Mouse (Mus musculus): ENCODE data around the gene Csrp2. TPM values are rescaled to one million over a fixed set of nuclear protein-coding genes. Genes with fewer than 3 reads are reported as not detected.

Csrp2 gene
- polyA plus RNA-seq, 1 experiment from 2014 or later = 192 TPM

DNA sequence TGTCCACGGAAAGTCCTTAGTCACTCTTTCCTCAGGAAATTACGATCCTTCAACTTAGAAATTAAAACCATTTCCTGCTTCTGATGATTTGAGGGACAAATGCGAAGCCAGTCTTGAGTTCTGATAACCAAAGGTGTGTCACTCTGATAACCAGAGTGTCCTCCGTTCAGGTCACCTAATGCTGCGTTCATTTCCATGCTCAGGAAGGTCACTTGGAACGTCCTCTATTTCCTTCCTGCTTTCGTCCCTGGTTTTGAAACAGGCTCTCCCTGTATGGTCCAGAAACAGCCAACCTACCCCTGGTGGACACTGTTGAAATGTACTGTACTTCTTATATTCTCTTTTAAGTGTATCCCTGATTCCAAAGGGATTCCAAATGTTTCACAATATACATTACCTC is 16.1 kb downstream of the Csrp2 start:
- Histone ChIP-seq H3K9ac (replicated peaks; ENCODE audit: low read depth, low read length) (no peak overlapping the region), H3K4me1 (ENCODE audit: control insufficient read depth, insufficient read depth, low read length) (no peaks in the 10 kb centered on the region), H3K27ac (ENCODE audit: low read length) (no peak overlapping the region), H3K9me3 (ENCODE audit: control insufficient read depth, low read depth, low read length) (no peaks in the 10 kb centered on the region), H3K4me2 (replicated peaks; ENCODE audit: low read depth, low read length) (no peak overlapping the region), H3K27me3 (ENCODE audit: control insufficient read depth, insufficient read depth, low read length) (no peaks in the 10 kb centered on the region), H3K4me3 (ENCODE audit: low read depth, low read length) (no peak overlapping the region), H3K36me3 (ENCODE audit: control insufficient read depth, insufficient read depth, low read length) (peaks cover 14% of the 10 kb centered on the region; the same call in 1 of the 2 replicates)
- no peak for ATAC-seq (ENCODE audit: insufficient number of reproducible peaks, insufficient read depth, low FRiP score, low read depth)
- 76% methylated on average over 7 of the region's 7 CpGs for WGBS

DNA sequence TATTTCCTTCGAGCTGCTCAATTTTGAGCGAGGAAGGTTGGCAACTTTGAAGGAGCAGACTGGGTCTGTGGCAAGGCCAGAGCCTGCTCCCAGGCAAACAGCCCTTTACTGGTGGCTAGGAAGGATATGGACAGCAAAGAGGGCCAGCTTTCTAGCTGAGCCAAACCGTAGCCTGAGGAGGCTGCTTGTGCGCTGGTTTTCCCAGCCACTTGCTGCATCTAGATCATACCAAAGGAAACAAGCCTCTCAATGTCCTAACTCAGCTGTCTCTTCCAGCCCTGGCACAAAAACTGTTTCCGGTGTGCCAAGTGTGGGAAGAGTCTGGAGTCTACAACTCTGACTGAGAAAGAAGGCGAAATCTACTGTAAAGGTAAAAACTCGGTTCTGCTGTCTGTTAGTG is 18.8 kb downstream of the Csrp2 start:
- 94% methylated on average over 7 of the region's 7 CpGs for WGBS
- H3K36me3 ChIP-seq (ENCODE audit: control insufficient read depth, insufficient read depth, low read length) = peaks cover 28% of the 10 kb centered on the region; the same call in 1 of the 2 replicates

DNA sequence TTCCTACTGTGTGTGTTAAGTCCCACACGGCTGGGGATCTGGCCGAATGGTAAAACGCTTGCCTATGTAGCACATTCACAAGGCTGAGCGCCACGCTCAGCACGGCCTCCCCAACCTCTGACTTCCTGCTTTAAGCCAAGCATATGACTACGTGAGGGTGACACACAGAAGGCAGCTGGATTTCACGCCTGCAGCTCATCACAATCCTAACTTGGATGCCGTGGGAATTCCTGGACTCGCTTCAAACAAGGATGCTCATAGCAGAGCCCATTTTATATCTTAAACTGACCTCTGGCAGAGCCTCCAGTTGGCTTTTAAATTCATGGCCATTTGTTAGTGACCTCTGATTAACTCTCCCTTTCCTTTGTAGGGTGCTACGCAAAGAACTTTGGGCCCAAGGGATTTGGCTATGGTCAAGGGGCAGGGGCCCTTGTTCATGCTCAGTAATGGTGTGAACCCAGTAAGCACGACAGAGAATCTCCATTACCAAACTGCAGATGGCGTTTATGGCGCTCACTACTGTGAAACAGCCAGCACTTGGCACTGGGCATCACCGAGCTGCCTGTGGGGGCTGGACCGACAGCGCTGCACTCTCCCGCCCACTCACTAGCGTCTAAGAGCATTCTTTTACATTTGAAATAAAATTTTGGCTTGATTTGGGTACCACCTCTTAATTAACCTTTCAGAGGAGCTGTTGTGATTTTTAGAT is 19.4 kb downstream of the Csrp2 start:
- no peak overlapping the region for H3K4me3 ChIP-seq (ENCODE audit: low read depth, low read length)
- no peak overlapping the region for H3K4me2 ChIP-seq (replicated peaks; ENCODE audit: low read depth, low read length)
- no peak overlapping the region for H3K27ac ChIP-seq (ENCODE audit: low read length)
- H3K9me3 ChIP-seq (ENCODE audit: control insufficient read depth, low read depth, low read length) = no peaks in the 10 kb centered on the region
- WGBS = 83% methylated on average over 19 of the region's 19 CpGs
- peaks cover 32% of the 10 kb centered on the region for H3K36me3 ChIP-seq (ENCODE audit: control insufficient read depth, insufficient read depth, low read length)
- no peak for ATAC-seq (ENCODE audit: insufficient number of reproducible peaks, insufficient read depth, low FRiP score, low read depth)
- no peaks in the 10 kb centered on the region for H3K4me1 ChIP-seq (ENCODE audit: control insufficient read depth, insufficient read depth, low read length)
- H3K9ac ChIP-seq (replicated peaks; ENCODE audit: low read depth, low read length) = no peak overlapping the region
- no peaks in the 10 kb centered on the region for H3K27me3 ChIP-seq (ENCODE audit: control insufficient read depth, insufficient read depth, low read length)

More for the DNA sequence above, 18.8 kb downstream of the Csrp2 start:
- no peak for ATAC-seq (ENCODE audit: insufficient number of reproducible peaks, insufficient read depth, low FRiP score, low read depth)
- Histone ChIP-seq H3K4me1 (ENCODE audit: control insufficient read depth, insufficient read depth, low read length) (no peaks in the 10 kb centered on the region), H3K9ac (replicated peaks; ENCODE audit: low read depth, low read length) (no peak overlapping the region), H3K27me3 (ENCODE audit: control insufficient read depth, insufficient read depth, low read length) (no peaks in the 10 kb centered on the region), H3K9me3 (ENCODE audit: control insufficient read depth, low read depth, low read length) (no peaks in the 10 kb centered on the region), H3K4me2 (replicated peaks; ENCODE audit: low read depth, low read length) (no peak overlapping the region), H3K4me3 (ENCODE audit: low read depth, low read length) (no peak overlapping the region), H3K27ac (ENCODE audit: low read length) (no peak overlapping the region)

DNA sequence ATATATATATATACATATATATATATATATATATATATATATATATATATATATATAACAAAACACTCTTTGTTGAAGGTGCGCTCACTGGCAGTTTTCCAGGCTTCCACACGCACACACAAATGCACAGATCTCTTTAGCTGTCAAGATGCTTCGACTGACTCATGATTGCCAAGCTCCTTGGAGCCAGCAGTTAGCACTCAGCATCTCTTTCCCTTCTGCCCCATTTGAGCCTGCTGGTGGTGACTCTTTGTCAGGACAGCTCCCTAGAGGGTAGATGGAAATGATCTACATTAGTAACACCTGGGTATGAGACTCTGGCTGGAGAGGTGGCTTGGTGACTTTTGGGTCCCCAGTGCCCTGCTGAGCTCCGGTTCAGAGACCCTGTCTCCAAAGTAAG is 20.1 kb downstream of the Csrp2 start:
- no peak overlapping the region for H3K4me2 ChIP-seq (replicated peaks; ENCODE audit: low read depth, low read length)
- peaks cover 32% of the 10 kb centered on the region for H3K36me3 ChIP-seq (ENCODE audit: control insufficient read depth, insufficient read depth, low read length)
- H3K9me3 ChIP-seq (ENCODE audit: control insufficient read depth, low read depth, low read length) = no peaks in the 10 kb centered on the region
- no peak overlapping the region for H3K27ac ChIP-seq (ENCODE audit: low read length)
- WGBS = 74% methylated on average over 4 of the region's 4 CpGs
- H3K4me1 ChIP-seq (ENCODE audit: control insufficient read depth, insufficient read depth, low read length) = no peaks in the 10 kb centered on the region
- no peak overlapping the region for H3K9ac ChIP-seq (replicated peaks; ENCODE audit: low read depth, low read length)
- H3K27me3 ChIP-seq (ENCODE audit: control insufficient read depth, insufficient read depth, low read length) = no peaks in the 10 kb centered on the region
- H3K4me3 ChIP-seq (ENCODE audit: low read depth, low read length) = no peak overlapping the region
- ATAC-seq (ENCODE audit: insufficient number of reproducible peaks, insufficient read depth, low FRiP score, low read depth) = no peak

DNA sequence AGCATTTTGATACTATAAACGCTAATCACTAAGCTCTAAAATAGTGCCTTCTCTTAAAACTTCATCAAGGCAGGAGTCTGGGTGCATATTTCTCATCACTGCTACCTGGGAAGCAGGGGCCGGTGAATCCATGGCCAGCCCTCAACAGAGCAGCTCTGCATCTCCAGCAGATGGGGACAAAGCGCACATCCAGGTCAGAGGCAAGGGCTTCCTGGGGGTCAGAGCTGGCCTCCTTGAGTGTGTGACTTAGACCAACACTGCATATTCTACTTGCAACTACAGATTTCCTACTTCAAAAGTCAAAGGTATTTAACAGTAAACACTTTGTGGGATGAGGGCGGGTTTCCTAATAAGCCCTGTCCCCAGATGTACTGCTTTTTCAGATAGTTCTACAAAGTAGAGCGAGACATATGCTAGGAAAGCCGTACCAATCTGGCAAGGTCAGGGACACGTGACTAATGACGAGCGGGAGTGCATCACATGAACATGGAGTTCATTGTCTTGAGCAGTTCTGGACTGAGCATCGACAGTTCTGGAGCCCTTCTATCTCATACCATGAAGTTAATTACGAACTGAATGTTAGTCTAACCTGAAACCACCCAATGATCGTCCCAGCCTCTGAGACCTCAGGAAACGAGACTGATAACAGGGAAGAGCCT is 21.3 kb downstream of the Csrp2 start:
- no peak for ATAC-seq (ENCODE audit: insufficient number of reproducible peaks, insufficient read depth, low FRiP score, low read depth)
- 84% methylated on average over 13 of the region's 13 CpGs for WGBS
- Histone ChIP-seq H3K9me3 (ENCODE audit: control insufficient read depth, low read depth, low read length) (no peaks in the 10 kb centered on the region), H3K4me3 (ENCODE audit: low read depth, low read length) (no peak overlapping the region), H3K27me3 (ENCODE audit: control insufficient read depth, insufficient read depth, low read length) (no peaks in the 10 kb centered on the region), H3K4me2 (replicated peaks; ENCODE audit: low read depth, low read length) (no peak overlapping the region), H3K9ac (replicated peaks; ENCODE audit: low read depth, low read length) (no peak overlapping the region), H3K27ac (ENCODE audit: low read length) (no peak overlapping the region), H3K36me3 (ENCODE audit: control insufficient read depth, insufficient read depth, low read length) (peaks cover 32% of the 10 kb centered on the region), H3K4me1 (ENCODE audit: control insufficient read depth, insufficient read depth, low read length) (no peaks in the 10 kb centered on the region)

DNA sequence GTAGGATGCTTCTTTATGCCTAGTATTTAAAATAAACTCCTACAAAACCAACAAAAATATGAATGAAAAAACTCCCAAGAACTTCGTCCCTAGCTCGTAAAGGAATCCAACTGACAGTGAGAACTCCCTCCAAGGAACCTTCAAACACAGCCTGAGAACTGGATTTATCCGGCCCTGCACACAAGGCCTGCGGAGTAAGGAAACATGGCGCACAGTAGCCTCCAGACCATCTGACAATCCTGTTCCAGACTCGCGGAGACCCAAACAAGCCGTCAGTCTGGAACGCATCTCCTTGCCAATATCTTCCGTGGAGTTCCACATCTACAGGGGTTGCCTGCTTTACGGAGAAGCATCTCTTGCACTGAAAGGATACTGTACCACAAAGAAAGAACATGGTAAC is 22.4 kb downstream of the Csrp2 start:
- Histone ChIP-seq H3K36me3 (ENCODE audit: control insufficient read depth, insufficient read depth, low read length) (peaks cover 37% of the 10 kb centered on the region), H3K9ac (replicated peaks; ENCODE audit: low read depth, low read length) (no peak overlapping the region), H3K27me3 (ENCODE audit: control insufficient read depth, insufficient read depth, low read length) (no peaks in the 10 kb centered on the region), H3K4me2 (replicated peaks; ENCODE audit: low read depth, low read length) (no peak overlapping the region), H3K9me3 (ENCODE audit: control insufficient read depth, low read depth, low read length) (no peaks in the 10 kb centered on the region), H3K27ac (ENCODE audit: low read length) (no peak overlapping the region), H3K4me1 (ENCODE audit: control insufficient read depth, insufficient read depth, low read length) (no peaks in the 10 kb centered on the region), H3K4me3 (ENCODE audit: low read depth, low read length) (no peak overlapping the region)
- WGBS = 93% methylated on average over 11 of the region's 11 CpGs
- ATAC-seq (ENCODE audit: insufficient number of reproducible peaks, insufficient read depth, low FRiP score, low read depth) = no peak

DNA sequence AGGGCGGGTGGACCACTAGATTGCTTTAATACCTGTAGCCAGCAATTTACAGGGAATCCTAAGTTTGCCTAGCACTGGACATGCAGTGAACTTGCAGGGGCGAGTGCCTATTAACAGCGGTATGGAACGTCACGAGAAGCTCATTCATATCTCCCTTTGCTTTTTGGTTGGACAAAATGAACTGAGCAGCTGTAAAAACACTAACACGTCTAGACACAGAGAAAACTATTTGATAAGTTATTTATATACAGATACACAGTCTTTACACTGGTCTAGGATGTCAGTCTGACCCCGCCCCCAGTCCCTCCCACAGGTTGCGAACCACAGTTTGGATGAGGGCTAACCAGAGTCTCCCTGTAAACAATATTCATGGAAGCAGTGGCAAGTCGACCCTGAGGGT is 23.2 kb downstream of the Csrp2 start:
- H3K4me3 ChIP-seq (ENCODE audit: low read depth, low read length) = no peak overlapping the region
- H3K9ac ChIP-seq (replicated peaks; ENCODE audit: low read depth, low read length) = no peak overlapping the region
- H3K4me2 ChIP-seq (replicated peaks; ENCODE audit: low read depth, low read length) = no peak overlapping the region
- 83% methylated on average over 9 of the region's 9 CpGs for WGBS
- H3K27ac ChIP-seq (ENCODE audit: low read length) = no peak overlapping the region
- peaks cover 43% of the 10 kb centered on the region for H3K36me3 ChIP-seq (ENCODE audit: control insufficient read depth, insufficient read depth, low read length)
- no peaks in the 10 kb centered on the region for H3K4me1 ChIP-seq (ENCODE audit: control insufficient read depth, insufficient read depth, low read length)
- no peaks in the 10 kb centered on the region for H3K9me3 ChIP-seq (ENCODE audit: control insufficient read depth, low read depth, low read length)
- H3K27me3 ChIP-seq (ENCODE audit: control insufficient read depth, insufficient read depth, low read length) = no peaks in the 10 kb centered on the region
- no peak for ATAC-seq (ENCODE audit: insufficient number of reproducible peaks, insufficient read depth, low FRiP score, low read depth)

DNA sequence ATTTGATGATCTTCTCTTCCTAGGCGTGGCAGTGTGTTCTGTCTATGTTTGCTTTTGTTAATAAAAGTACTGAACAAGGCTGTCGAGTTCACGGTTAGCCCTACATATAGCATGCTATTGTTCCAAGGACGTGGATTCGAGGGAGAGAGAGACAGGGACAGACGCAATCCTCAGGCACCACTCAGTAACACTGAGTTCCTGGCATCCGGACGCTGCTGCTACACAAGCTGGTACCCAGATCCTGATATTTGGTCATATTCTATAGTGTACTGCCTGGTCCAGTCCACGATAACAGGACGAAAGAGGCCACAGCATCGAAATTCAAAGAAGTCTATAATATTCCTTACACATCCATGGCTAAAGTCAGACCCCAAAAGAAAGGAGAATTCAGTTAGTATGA is 24.6 kb downstream of the Csrp2 start:
- no peak overlapping the region for H3K4me3 ChIP-seq (ENCODE audit: low read depth, low read length)
- no peak overlapping the region for H3K4me2 ChIP-seq (replicated peaks; ENCODE audit: low read depth, low read length)
- no peaks in the 10 kb centered on the region for H3K9me3 ChIP-seq (ENCODE audit: control insufficient read depth, low read depth, low read length)
- 88% methylated on average over 11 of the region's 11 CpGs for WGBS
- H3K4me1 ChIP-seq (ENCODE audit: control insufficient read depth, insufficient read depth, low read length) = no peaks in the 10 kb centered on the region
- peaks cover 39% of the 10 kb centered on the region for H3K36me3 ChIP-seq (ENCODE audit: control insufficient read depth, insufficient read depth, low read length)
- H3K27me3 ChIP-seq (ENCODE audit: control insufficient read depth, insufficient read depth, low read length) = no peaks in the 10 kb centered on the region
- no peak overlapping the region for H3K9ac ChIP-seq (replicated peaks; ENCODE audit: low read depth, low read length)
- ATAC-seq (ENCODE audit: insufficient number of reproducible peaks, insufficient read depth, low FRiP score, low read depth) = no peak
- no peak overlapping the region for H3K27ac ChIP-seq (ENCODE audit: low read length)
